Mouse (Mus musculus): ENCODE data around the gene Hoxc6.

Hoxc6 gene

DNA sequence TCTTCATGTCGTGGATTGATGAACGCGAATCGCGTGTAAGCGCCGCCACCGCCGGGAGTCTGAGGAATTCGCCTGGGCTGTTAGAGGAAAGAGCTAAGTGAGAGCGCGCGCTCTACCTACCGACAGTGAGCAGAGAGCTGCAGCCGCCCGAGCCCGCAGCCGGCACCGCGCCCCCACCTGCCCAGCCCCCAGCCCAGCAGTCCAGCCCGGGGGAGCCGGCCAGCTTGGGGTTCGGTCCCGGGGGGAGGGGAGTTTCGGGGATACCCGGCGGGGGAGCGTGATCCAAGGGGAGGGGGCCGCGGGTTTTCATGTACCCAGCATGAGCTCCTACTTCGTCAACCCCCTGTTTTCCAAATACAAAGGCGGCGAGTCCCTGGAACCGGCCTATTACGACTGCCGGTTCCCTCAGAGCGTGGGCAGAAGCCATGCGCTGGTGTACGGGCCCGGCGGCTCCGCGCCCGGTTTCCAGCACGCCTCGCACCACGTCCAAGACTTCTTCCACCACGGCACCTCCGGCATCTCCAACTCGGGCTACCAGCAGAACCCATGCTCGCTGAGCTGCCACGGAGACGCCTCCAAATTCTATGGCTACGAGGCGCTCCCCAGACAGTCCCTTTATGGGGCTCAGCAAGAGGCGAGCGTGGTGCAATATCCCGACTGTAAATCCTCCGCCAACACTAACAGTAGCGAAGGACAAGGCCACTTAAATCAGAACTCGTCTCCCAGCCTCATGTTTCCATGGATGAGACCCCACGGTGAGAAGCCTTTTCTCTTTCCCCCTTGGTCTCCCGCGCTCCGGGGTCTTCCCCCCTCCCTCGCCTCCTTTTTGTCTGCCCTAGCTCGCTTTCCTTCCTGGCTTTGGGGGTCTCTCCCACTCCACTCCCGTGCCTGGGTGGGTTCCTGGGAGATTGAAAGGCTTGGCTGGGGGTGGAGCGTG is 7.3 kb upstream of the Hoxc6 start, which contains the start of gene Hoxc8:
Gene Hoxc8, plus strand, starts transcription at position 147 of the 937 bp plus-strand sequence.
- DNase-seq (ENCODE audit: low read depth) = no peak

- no peak for DNase-seq (ENCODE audit: low read depth)
Observed at GRCm38 (mm10) chr15:102991782-102992181, 6.3 kb upstream of the Hoxc6 start.

- no peak for DNase-seq (ENCODE audit: low read depth)
Observed at GRCm38 (mm10) chr15:102992206-102992605, 5.9 kb upstream of the Hoxc6 start.

GRCm38 (mm10) chr15:102992863-102993262 is 5.2 kb upstream of the Hoxc6 start:
- DNase-seq (ENCODE audit: low read depth) = no peak

- no peak for DNase-seq (ENCODE audit: low read depth)
Observed at GRCm38 (mm10) chr15:102996548-102996947, 1.5 kb upstream of the Hoxc6 start.

- no peak for DNase-seq (ENCODE audit: low read depth)
Observed at GRCm38 (mm10) chr15:102997431-102997830, 626 bp upstream of the Hoxc6 start.

GRCm38 (mm10) chr15:102998608-102999182 is 638 bp downstream of the Hoxc6 start:
- DNase-seq (ENCODE audit: low read depth) = no peak

DNA sequence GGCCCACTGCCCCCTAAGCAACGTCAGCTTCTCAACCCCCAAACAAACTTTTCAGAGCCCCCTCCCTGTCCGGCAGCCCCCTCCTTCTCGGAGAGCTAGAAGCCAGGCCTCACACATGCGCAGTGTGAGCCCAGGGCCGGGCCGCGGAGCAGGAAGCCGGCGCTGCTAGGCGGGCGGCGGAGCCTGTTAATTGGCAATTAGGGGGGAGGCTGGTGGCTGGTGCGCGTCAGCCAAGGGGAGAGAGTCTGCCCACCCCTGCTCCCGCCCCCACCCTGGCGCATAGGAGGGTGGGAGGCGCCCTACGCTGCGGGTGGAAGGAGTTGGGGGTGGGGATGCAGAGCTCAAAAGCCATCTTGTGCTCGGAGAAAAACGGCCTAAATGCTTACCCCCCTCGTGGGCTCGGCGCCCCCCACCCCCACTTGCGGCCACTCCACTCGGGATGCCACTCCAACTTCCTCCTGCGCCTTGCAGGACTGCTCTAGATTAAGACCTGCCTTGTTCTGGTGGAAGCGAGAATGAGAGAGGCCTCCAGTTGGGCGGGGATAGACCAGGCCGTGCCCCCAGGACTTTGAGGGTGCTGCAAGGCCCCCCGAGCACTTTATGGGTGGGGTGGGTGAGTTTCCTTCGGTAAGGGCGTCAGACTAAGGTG is 1.2 kb downstream of the Hoxc6 start:
- no peak for DNase-seq (ENCODE audit: low read depth)

GRCm38 (mm10) chr15:102999955-103000354 is 1.9 kb downstream of the Hoxc6 start:
- no peak for DNase-seq (ENCODE audit: low read depth)

DNA sequence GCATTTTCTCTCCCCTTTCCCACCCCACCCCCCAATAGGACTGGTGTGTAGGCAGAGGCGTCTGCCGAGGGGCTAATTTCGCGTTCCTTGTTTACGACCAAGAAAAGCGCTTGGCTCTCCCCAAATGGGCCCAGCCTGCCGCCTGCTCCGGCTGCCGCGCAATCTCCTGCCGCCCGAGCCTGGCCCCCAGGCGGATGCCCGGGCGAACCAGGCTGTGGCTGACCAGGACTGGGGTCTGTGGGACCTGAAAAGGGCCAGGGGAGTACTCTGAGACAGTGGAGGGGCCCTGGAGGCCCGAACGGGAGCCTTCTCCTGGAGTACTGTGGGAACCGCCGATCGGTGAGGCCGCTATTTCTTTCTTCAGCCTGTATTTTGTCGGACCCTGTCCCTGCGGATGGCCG is 2.4 kb downstream of the Hoxc6 start:
- DNase-seq (ENCODE audit: low read depth) = no peak

DNA sequence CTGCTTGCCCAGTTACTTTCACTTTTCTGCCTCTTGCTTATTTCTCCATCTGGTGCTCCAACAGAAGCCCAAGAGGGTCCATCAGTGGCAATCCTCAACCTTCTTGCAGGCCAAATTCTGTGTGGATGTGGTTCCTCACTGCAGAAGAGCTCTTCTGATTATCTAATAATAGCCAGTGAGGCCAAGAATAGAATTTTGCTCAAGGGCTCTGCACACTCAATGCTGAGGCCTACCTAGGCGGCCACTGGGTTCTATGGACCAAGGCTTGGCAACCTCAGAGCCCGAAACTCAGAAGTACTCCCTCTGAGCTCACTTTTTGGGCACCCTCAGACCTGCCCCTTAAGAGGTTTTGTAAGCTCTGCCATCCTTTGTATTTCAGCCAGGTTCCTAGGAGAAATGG is 3.3 kb downstream of the Hoxc6 start:
- DNase-seq (ENCODE audit: low read depth) = no peak

GRCm38 (mm10) chr15:103002156-103002555 is 4.1 kb downstream of the Hoxc6 start:
- no peak for DNase-seq (ENCODE audit: low read depth)

- DNase-seq (ENCODE audit: low read depth) = no peak
Observed at GRCm38 (mm10) chr15:103002821-103003448, 4.9 kb downstream of the Hoxc6 start.

- no peak for DNase-seq (ENCODE audit: low read depth)
Observed at GRCm38 (mm10) chr15:103005308-103005707, 7.3 kb downstream of the Hoxc6 start.

GRCm38 (mm10) chr15:103005797-103006196 is 7.7 kb downstream of the Hoxc6 start:
- DNase-seq (ENCODE audit: low read depth) = no peak

DNA sequence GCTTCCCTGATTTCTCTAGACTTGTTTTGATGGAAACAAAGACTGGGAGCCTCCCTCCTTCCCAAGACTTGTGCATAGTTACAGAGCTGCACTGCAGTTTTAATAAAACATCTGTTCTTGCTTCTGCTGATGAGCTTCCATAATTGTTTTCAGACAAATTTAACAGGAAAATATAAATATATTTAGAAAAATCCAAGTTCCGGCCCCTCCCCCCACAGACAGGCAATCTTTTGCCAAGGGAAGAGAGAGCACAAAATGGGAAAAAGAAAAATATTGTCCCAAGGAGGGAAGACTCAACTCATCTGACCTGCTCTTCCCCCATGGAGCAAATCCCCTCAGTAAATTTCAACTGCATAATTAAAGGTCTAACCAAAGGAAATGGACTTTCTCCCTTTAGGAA is 8.3 kb downstream of the Hoxc6 start:
- DNase-seq (ENCODE audit: low read depth) = no peak

DNA sequence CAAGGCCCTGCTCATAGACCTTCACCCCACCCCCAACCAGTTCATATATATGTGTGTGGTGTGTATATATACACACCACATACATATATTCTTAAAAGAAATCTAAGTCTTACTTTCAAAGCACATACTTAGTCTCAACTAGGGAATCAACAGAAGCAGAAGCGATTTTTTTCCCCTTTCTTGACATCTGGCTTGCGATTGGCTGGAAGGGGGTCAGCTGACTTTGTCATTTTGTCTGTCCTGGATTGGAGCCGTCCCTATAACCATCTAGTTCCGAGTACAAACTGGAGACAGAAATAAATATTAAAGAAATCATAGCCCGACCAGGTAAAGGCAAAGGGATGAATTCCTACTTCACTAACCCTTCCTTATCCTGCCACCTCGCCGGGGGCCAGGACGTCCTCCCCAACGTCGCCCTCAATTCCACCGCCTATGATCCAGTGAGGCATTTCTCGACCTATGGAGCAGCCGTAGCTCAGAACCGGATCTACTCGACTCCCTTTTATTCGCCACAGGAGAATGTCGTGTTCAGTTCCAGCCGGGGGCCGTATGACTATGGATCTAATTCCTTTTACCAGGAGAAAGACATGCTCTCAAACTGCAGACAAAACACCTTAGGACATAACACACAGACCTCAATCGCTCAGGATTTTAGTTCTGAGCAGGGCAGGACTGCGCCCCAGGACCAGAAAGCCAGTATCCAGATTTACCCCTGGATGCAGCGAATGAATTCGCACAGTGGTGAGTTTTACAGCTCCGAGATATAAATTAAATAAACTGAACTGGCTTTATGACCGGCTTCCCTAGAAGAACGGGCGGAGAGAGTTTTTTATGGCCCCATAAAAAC is 11.4 kb downstream of the Hoxc6 start:
- DNase-seq (ENCODE audit: low read depth) = no peak

GRCm38 (mm10) chr15:103010112-103010846 is 12.2 kb downstream of the Hoxc6 start:
- no peak for DNase-seq (ENCODE audit: low read depth)

DNA sequence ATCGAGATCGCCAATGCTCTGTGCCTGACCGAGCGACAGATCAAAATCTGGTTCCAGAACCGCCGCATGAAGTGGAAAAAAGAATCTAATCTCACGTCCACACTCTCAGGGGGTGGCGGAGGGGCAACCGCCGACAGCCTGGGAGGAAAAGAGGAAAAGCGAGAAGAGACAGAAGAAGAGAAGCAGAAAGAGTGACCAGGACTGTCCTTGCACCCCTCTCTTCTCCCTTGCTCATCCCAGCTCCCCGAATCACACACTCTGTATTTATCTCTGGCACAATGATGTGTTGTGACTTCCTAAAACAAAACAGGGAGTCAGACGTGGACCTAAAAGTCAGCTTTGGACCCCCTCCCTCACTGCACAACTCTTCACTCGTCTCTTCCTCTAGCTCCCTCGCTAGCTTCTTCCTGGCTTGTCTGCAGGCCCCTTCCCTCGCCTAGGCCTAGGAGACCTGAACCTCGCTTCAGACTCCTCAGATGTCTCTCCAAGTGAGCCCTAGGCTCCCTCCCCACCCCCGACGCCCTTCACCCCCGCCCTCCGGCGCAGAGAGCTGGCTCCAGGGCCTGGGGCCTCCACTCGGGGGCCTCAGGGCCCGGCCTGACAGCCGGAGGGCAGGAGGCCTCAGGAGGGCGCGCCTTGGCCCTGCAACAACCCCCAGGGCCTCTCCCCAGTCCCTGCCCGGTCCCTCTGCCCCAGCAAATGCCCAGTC is 12.9 kb downstream of the Hoxc6 start:
- DNase-seq (ENCODE audit: low read depth) = no peak

DNA sequence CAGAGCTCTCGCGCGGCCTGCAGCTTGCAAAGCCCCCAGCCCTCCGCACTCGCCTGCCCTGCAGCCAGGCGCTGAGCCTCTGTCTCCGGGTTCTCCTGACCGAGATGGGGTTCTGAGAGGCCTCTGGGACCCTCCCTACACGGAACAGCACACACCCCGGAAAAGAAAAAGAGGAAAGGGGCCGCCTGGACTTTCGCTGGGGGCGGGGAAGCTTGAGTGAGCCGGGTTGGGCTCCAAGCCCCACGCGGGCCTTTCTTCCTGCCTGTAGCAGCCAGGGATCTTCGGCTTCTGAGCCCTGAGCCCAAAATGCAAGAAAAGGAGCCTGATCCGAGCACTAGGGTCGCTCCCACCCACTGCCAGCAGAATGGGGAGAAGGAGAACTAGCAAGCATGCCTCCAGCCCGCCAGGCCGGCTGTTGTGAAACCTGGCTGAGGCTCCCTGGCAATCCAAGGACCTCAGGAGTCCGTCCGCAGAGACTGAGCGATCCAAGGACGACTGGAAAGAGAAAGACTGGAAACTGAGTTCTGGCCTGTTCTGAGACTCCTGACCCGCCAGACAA is 13.9 kb downstream of the Hoxc6 start:
- DNase-seq (ENCODE audit: low read depth) = no peak
